Mouse (Mus musculus) cerebellum, adult 8-10 months (tissue): Measurements from ENCODE around the gene Fam84b.
"Not testable (repeated sequence)": the region's sequence is repeated elsewhere in the genome, so short reads cannot be mapped to it uniquely, and the experiment has no call there.

Experiments
- DNase-seq: peaks from one replicate; pipeline ENCODE4 v3.0.0; 2022

Fam84b gene

GRCm38 (mm10) chr15:60853231-60853999, at the start of gene Fam84b:
Gene Fam84b (minus strand): TSS chr15:60853778.
- no peak for DNase-seq

- DNase-seq, result no peak
These were observed 44.8 kb upstream of the Fam84b start for GRCm38 (mm10) chr15:60898187-60898965.

- no peak for DNase-seq
These were observed 42.5 kb upstream of the Fam84b start for GRCm38 (mm10) chr15:60896040-60896439.

GRCm38 (mm10) chr15:60892976-60893463, 39.4 kb upstream of the Fam84b start:
- DNase-seq, result no peak

GRCm38 (mm10) chr15:60888724-60889123, 35.1 kb upstream of the Fam84b start:
- DNase-seq, result no peak

- DNase-seq, result no peak
These were observed 22.1 kb upstream of the Fam84b start for GRCm38 (mm10) chr15:60875721-60876120.

- DNase-seq, result no peak
These were observed 8.8 kb upstream of the Fam84b start for GRCm38 (mm10) chr15:60862417-60862816.

GRCm38 (mm10) chr15:60855112-60855511, 1.5 kb upstream of the Fam84b start:
- DNase-seq, result no peak

- DNase-seq, result no peak
These were observed 573 bp upstream of the Fam84b start for GRCm38 (mm10) chr15:60854151-60854550.

- DNase-seq, result no peak
These were observed 4.9 kb downstream of the Fam84b start for GRCm38 (mm10) chr15:60848630-60849029.

- no peak for DNase-seq
These were observed 7.3 kb downstream of the Fam84b start for GRCm38 (mm10) chr15:60846291-60846690.

GRCm38 (mm10) chr15:60845886-60846285, 7.7 kb downstream of the Fam84b start:
- DNase-seq, result no peak

- no peak for DNase-seq
These were observed 11.8 kb downstream of the Fam84b start for GRCm38 (mm10) chr15:60841785-60842184.

- not testable (repeated sequence) for DNase-seq
These were observed 12.3 kb downstream of the Fam84b start for GRCm38 (mm10) chr15:60841312-60841711.

- no peak for DNase-seq
These were observed 13.3 kb downstream of the Fam84b start for GRCm38 (mm10) chr15:60840296-60840670.

- DNase-seq, result no peak
These were observed 13.9 kb downstream of the Fam84b start for GRCm38 (mm10) chr15:60839539-60840295.

GRCm38 (mm10) chr15:60838135-60838534, 15.4 kb downstream of the Fam84b start:
- DNase-seq, result no peak

- DNase-seq, result no peak
These were observed 15.9 kb downstream of the Fam84b start for GRCm38 (mm10) chr15:60837719-60838118.

- DNase-seq, result no peak
These were observed 17.3 kb downstream of the Fam84b start for GRCm38 (mm10) chr15:60836321-60836720.

- no peak for DNase-seq
These were observed 18.7 kb downstream of the Fam84b start for GRCm38 (mm10) chr15:60834598-60835571.

GRCm38 (mm10) chr15:60833476-60834218, 19.9 kb downstream of the Fam84b start:
- DNase-seq, result no peak
